Mouse (Mus musculus): Measurements from ENCODE around the gene Igfbp4.

Igfbp4 gene

DNA sequence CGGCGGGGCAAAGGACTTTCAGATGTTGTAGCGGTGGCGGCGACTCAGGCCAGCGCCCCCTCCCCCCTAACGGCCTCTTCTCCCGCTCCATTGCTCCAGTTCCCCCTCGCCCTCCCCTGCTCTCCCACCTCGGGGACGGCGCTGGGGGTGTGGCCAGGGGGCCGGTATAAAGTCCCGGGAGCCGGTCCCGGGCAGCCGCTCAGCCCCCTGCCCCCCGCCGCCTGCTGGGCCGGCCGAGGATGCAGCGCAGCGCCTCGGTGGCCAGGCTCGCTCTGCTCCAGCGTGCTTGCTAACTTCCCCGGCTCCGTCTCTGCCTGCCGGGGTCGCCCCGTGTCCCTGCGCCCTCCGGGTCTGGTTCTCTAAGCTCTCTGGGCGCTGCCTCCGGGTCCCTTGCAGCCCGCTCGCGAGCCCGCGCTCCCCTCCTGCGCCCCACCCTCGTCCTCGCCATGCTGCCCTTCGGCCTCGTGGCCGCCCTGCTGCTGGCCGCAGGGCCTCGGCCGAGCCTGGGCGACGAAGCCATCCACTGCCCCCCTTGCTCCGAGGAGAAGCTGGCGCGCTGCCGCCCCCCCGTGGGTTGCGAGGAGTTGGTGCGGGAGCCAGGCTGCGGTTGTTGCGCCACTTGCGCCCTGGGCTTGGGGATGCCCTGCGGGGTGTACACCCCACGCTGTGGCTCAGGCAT lies at the start of gene Igfbp4:
Igfbp4 (plus strand) TSS at position 194 of the 679 bp plus-strand sequence.
- no peak for DNase-seq (ENCODE audit: low spot score)

DNA sequence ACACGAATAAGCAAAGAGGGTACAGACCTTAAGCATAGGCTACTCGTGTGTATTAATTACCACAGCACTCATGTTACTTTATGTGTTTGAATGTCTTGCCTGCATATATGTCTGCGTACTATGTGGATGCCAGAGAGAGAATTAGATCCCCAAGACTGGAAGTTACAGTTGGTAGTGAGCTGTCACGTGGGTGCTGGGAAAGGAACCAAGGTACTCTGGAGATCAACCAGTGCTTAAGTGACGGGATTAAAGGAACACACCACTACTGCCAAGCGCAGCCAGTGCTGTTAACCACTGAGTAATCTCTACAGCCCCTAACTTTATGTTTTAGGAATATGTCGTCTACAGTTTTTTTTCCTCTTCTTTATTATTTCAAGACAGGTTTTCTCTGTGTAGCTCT lies 45.1 kb upstream of the Igfbp4 start:
- DNase-seq (ENCODE audit: low spot score), result no peak

DNA sequence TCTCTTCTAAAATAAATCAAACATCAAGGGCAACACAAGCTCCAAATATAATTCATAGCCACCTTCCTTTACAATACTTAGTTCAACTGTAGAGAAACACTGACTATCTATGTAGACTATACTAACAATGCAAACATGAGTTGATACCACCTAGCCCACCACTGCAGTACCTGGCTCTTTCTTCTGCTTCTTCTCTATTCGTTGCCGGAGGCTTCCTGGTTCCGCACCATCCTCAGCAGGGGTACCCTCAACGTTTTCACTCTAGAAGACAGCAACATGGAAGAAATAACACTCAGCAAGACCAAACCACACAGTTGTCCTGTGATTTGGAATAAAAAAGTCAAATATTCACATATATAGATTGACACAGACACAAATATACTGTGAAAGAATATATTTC lies 43.4 kb upstream of the Igfbp4 start:
- no peak for DNase-seq (ENCODE audit: low spot score)

DNA sequence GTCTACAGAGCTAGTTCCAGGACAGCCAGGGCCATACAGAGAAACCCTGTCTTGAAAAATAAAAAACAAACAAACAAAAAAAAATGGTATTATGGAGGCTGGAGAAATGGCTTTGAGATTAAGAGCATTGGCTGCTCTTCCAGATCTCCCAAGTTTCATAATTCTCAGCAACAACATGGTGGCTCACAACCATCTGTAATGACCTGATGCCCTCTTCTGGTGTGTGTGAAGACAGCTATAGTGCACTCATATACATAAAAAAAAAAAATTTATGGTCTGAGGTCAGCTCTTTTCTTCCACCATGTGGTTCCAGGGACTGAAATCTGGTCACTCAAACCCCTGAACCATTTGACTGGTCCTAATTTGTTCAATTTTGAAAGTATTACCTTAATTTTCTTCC lies 42.3 kb upstream of the Igfbp4 start:
- DNase-seq (ENCODE audit: low spot score), result no peak

DNA sequence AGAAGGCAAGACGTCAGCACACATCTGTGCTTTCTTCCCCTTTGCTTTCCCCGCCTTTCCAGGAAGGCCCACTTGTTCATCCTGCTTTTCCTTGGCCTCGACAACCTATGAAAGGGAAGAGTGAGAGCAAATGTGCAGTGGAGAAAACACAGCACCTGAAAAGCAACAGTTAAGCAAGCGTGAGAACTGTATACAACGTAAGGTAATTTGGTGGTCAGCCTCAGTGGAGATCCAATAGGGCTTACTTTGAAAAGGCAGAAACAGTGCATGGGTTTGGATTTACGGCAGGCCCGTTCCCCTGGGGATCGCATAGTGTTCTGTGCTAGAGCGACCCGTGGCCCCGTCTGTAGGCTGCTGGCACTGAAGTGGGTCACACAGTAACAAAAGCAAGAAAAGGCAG lies 41.8 kb upstream of the Igfbp4 start:
- no peak for DNase-seq (ENCODE audit: low spot score)

DNA sequence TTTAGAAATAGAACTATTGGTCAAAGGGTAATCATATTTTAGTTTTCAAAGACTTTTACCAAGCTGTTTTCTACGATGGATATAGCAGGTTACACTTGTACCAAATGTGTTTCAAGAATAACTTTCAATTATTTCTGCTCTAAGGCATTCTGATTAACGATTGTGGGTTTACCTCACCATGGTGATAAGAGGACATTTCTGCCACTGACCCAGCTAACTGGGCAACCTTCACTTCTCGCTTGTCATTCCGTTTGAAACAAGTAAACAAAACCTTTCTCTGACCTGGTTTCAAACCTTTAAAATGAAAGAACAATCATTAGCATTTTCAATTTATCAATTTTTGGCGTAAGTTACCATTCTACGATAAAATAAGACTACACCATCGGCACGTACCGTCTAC lies 34.3 kb upstream of the Igfbp4 start:
- no peak for DNase-seq (ENCODE audit: low spot score)

DNA sequence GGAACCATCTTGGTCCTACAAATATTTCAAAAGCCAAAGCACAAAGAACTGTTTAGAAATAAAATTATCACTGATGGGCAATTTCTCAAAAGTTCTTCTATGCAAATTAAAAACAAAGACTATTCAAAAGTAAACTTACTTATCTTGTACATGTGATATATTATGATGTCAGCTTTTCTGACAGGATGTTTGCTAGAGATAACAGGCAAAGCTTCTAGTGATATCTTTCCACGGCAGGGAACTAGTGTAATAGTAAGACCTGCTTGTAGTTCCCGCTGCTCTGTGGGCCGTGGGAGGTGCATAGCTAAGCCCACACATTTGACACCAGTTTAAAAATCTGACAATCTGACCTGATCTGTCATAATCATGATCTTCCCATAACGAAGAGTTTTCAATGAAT lies 30.9 kb upstream of the Igfbp4 start:
- no peak for DNase-seq (ENCODE audit: low spot score)

DNA sequence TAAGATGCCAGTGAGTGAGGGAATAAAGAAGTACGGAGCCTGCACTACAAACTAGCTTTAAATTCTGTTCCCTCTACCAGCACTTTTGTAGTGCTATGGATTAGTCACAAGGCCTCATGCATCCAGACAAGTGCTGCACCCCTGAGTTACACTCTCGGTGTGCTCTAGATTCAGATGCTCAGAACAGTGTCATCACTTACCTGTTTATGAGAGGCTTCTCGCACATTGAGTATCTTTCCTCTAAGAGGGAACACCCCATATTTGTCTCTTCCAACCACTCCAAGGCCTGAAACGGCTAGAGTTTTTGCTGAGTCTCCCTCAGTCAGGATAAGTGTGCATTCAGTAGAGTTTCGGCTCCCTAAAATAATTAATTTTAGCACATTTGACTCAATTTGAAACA lies 30.3 kb upstream of the Igfbp4 start:
- no peak for DNase-seq (ENCODE audit: low spot score)

DNA sequence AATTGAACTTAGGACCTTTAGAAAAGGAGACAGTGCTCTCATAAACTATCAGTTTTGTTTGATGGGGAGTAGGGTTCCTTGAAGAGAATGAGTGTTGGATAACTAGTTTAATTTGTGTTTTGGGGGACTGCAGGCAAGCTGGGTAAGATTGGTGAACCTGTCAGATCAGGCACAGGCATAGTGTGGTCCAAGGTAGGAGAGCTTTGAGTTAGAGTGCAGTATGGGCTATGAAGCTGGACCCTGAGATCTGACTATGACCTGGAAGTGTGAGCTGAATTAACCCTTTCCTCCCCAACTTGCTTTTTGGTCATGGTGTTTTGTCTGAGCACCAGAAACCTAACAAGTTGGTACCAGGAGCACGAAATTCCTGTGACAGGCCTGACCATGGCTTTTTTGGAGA lies 27.2 kb upstream of the Igfbp4 start:
- DNase-seq (ENCODE audit: low spot score), result no peak

DNA sequence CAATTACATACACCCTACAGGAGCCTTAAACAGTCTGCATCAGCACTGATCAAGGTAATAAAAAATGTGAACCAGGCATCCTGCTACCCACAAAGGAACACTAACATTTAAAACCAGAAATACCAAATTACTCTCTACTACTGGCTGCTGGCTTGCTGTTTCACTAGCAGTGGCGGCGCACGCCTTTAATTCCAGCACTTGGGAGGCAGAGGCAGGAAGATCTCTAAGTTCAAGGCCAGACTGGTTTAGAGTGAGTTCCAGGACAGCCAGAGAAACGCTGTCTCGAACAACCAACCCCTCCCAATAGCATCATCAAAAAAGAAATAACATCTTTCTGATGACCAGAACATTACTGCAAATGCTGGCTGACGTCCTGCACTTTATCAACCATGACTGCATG lies 21.2 kb upstream of the Igfbp4 start:
- no peak for DNase-seq (ENCODE audit: low spot score)

DNA sequence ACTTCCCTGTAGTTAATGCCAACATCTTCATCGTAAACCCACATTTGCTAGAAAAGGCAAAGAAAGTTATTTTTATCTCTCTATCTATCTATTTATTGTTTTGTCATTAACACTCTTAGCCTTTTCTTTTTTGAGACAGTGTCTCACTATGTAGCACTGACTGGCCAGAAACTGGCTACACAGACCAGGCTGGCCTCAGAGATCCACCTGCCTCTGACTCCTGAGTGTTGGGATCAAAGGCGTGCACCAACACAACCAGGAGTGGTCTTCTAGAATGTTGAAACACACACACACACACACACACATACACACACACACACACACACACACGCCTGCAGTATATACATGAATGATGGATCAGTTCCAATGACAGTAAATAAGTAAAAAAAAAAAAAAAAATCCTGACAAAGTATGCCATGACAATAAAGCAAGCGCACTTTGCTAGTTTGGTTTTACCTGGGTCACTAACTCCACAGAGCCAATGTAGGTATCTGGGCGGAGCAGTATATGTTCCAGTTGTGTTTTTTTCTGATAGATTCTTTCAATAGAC lies 18.6 kb upstream of the Igfbp4 start:
- no peak for DNase-seq (ENCODE audit: low spot score)

DNA sequence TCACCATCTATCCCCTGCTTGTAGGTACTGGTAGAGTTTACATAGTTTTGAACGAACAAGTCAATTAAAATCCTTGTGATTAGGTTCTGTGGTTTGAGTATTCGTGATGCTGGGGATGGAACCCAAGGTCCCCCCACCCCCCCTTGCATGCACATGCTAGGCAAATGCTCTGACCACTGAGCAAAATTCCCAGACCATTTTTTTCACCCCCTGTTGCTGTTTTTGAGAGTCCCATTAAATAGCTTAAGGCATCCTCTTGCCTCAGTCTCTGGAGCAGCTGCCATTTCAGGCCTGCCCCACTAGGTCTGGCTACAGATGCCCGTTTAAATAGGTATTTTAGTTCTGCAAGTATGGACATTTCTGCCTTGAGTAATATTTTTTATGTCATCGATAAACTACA lies 17.9 kb upstream of the Igfbp4 start:
- no peak for DNase-seq (ENCODE audit: low spot score)

DNA sequence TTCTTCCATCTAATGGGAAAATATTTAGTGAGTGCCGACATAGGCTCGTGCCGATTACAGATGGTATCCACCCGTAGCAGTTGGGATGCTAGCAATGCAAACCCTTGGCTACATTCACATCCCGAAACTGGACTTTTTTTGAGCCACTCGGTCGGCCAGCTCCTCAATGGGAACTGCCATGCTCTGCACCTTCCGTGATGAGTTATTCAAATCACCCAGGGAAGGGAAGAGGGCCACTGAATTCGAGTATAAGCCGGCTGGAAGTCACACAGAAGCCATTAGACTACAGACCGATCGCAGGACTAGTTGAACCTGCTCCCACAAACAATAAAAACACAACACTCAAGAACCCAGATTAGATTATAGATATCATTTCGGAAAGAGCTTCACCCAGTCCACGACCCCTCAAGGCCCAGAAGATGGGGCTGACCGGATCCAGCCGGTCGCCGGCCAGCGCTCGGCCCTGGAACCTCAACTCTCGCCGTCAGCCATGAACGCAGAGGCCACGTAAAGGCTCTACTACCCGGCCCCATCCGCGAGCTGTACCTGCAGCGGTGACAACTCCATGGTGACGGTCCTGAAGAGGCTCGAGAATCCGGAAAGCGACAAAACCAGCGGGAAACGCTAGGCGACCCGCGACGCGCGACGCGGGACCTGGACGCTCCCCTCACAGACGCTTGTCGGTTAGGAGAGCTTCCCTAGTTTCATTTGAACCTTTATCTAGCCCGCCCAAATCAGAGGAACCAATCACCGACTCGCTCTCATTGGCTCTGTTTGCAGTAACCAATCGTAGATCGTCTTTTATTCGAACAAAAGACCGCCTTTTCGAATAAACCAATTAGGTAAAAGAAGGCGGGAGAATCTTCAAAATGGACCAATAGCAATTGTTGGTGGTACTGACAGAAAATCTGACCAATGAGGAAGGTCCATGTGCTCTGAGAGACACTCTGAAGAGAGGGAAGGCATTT lies 17.3 kb upstream of the Igfbp4 start, which contains the start of gene Top2a:
Top2a (minus strand) TSS at position 690 of the 968 bp plus-strand sequence.
- DNase-seq (ENCODE audit: low spot score), result peak; percentile 98

DNA sequence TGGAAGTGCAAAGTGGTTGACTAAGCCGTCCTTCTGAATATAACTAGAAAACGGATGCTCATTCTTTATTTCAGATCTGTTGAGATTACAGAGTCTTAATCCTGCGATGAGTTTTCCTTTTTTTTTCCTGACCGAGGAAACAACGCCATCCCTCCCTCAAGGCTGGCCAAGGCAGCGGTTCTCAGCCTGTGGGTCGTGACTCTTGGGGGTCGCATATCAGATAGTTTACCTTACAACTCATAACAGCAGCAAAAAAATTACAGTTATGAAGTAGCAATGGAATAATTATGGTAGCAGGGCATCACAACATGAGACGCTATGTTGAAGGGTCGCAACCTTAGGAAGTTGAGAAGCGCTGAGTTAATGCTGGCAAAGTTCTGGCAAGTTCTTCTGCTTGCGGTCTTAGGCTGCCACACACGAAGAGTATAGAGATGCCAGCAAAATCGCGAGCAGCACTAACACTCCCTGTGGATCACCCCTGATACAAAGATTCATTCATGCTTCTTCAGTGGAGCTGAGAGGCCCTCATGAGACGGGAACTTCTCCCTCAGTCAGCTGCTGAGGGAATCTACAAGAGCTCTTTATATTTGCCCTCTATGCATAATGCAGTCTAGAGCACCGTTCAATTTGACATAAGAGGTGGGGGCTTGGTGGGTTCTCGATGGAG lies 16.4 kb upstream of the Igfbp4 start:
- no peak for DNase-seq (ENCODE audit: low spot score)

DNA sequence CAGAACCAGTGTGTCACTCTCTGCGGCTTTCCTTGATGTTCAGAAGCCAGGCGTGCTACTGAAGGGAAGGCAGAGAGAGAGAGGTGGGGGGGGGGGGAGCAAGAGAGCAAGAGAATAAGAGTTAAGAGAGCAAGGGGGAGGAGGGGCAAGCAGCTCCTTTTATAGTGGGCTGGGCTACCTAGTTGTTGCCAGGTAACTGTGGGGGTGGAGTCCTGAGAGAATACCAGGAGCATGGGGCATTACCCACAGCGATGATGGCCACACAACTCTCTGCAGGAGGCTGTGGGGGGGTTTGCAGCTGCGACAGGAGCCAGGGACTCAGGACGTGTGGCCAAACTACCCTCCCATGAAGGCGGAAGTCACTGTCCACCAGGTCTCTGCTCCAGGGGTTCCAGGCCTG lies 15.2 kb upstream of the Igfbp4 start:
- DNase-seq (ENCODE audit: low spot score), result no peak

DNA sequence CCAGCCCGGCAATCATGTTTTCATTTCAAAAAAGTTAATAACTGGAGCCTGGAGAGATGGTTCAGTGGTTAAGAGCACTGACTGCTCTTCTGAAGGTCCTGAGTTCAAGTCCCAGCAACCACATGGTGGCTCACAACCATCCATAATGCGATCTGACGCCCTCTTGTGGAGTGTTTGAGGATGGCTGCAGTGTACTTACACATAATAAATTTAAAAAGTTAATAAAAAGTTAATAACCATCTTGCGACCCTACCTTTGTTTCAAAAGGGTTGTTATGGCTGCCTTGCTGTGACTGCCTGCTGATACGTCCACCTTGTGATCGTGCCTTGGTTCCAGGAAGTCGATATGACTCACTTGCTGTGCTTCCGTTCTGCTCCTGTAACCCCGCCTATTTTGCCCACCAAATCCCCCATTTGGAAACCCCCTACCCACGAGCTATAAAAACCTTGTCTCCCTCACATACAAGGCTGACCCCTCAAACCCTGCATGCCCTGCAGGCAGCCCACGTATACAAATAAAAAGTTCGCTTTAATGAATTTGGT lies 14.1 kb upstream of the Igfbp4 start:
- no peak for DNase-seq (ENCODE audit: low spot score)

DNA sequence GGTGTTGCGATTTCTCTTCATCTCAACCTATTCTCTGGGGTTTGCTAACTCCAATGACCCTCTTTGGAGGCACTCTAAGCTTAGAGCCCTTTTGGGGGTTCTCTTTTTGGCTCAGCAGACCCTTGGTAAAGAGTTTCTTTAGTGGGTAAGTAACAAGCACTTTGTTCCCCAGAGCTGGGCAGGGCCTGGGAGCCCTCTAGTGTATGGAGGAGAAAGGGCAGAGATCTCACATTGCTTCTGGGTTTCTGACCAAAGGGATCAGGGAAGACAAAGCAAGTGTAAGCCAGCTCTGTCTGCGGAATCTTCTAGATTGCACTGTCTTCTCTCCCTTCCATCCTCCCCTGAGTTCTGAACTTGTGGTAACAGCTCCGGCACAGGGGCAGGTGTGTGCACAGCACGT lies 5.7 kb upstream of the Igfbp4 start:
- DNase-seq (ENCODE audit: low spot score), result no peak

DNA sequence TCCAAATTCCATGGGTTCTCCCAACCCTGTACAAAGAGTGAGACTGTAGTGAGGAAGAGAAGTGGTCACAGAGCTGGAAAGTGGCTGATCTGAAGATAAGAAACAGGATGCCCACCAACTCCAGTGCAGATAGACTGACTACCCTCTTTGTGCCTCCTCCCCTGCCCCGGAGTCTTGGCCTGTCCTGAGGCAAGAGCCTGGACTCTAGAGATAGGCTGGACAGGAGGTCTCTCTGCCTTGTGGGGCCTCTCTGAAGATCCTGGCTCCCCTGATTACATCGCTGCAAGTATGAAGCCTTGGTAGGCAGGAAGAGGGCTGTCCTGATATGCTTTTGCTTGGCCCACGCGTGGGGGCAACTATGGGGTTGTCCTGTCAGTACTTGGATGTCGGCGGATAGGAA lies 4.8 kb upstream of the Igfbp4 start:
- DNase-seq (ENCODE audit: low spot score), result no peak

DNA sequence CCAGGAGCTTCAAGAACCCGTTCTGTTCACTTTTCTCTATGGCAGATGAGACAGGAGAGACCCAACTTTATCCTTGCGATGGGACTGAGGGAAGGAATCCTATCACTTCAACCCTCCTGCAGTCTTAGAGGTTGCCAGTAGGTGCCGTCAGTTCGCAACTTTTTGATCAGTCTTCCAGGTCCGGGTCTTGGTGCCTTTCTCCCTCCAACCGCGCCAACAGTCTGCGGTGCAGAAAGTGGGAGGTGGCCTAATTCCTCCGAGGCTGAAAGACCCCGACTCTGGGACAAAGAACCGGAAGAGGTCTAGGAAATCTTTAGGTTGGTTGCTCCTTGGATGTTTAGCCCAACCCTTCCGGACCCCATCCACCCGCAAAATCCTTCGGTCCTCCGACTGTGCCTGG lies 1.3 kb upstream of the Igfbp4 start:
- DNase-seq (ENCODE audit: low spot score), result peak; percentile 76

DNA sequence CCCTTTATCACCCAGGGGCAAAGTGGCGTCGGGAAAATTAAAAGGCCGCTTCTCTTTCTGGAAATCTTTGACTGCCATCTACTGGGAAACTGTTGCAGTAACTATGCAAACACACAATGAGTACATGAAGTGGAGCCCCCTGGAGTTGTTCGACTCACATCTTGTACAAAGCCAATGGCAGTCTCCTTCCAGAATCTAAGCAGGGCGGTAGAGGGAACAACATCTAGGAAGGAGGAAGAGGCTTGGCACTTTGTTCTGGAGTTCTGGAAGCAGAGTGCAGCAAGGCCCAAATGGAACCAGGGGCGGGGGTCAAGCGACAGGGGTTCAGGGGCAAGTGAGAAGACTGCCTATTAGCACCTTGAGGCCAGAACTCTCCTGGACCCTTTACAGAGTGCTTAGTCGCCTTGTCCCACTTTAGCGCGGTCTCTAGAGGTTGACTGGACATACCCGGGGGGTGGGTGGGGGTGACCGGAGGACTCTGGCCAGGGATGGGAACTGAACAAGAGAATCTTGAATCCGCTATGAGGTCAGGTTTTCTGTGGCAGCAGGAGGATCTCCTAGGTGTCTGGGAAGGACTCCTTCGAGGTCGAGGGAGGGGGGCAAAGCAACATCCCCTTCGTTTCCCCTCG lies 584 bp upstream of the Igfbp4 start:
- peak; percentile 47 for DNase-seq (ENCODE audit: low spot score)

DNA sequence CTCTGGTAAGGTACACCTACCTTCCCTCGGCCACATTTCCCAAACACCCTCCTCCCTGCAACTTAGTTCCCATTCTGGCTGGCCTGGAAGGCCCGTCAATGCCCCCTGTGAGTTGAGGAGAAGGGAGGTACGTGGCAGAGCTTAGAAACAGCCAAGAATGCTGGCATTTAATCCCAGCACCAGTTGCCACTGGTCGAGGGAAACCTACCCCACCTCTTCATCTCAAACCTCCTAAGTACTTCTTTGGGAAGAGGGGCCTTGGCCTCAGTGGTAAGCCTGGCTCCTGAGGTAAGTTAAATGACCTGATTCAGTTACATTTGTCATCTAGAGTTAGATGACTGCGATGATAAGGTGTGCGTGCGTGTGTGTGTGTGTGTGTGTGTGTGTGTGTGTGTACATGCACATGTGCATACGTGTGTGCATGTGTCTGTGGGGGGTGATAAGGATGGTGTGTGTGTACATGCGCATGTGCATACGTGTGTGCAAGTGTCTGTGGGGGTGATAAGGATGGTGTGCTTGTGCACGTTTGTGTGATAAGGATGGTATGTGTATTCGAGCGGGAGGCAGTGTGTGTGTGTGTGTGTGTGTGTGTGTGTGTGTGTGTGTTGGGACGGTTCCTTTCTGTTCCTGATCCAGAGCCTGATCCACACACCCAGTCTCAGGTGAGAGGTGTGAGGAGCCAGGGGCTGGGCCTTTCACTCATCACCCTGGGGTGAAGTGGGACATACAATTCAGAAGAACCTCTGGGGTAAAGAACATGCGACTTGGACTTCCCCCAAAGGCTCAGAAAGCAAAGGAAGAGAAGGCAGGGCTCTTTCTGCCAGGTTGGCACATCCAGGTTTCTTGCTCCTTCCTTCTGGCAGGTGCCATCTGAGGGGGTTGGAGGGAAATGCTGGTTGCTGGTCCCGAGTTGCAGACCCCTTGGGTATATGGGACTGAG lies 1.1 kb downstream of the Igfbp4 start:
- DNase-seq (ENCODE audit: low spot score), result no peak

Data from layer of hippocampus, adult 11-12 months (tissue).